Mouse (Mus musculus): Measurements from ENCODE around the gene Zrsr2. TPM values are rescaled to one million over a fixed set of nuclear protein-coding genes. Genes with fewer than 3 reads are reported as not detected.
A peak's percentile ranks its signal among the peaks of the same experiment; 100 is the strongest.

The Zrsr2 gene
- total RNA-seq (2021) = 10 to 100 TPM; 46.6 to 47.8 TPM

GRCm38 (mm10) chrX:163958467-163958875 lies at the start of gene Zrsr2:
Gene Zrsr2, minus strand, starts transcription at chrX:163958661.
- peak; percentile 33 to 49 for DNase-seq (ENCODE audit: extremely low spot score in 1 of 2, low spot score in 1 of 2)

- DNase-seq (ENCODE audit: extremely low spot score in 1 of 2, low spot score in 1 of 2) = no peak
Observed at GRCm38 (mm10) chrX:164004809-164005208, 46.3 kb upstream of the Zrsr2 start.

- no peak for DNase-seq (ENCODE audit: extremely low spot score in 1 of 2, low spot score in 1 of 2)
Observed at GRCm38 (mm10) chrX:163999848-164000247, 41.4 kb upstream of the Zrsr2 start.

- DNase-seq (ENCODE audit: extremely low spot score in 1 of 2, low spot score in 1 of 2) = no peak
Observed at GRCm38 (mm10) chrX:163996754-163997153, 38.3 kb upstream of the Zrsr2 start.

- no peak for DNase-seq (ENCODE audit: extremely low spot score in 1 of 2, low spot score in 1 of 2)
Observed at GRCm38 (mm10) chrX:163987718-163988374, 29.4 kb upstream of the Zrsr2 start.

- DNase-seq (ENCODE audit: extremely low spot score in 1 of 2, low spot score in 1 of 2) = no peak
Observed at GRCm38 (mm10) chrX:163982129-163982528, 23.7 kb upstream of the Zrsr2 start.

- DNase-seq (ENCODE audit: extremely low spot score in 1 of 2, low spot score in 1 of 2) = no peak
Observed at GRCm38 (mm10) chrX:163981500-163981899, 23.0 kb upstream of the Zrsr2 start.

GRCm38 (mm10) chrX:163981092-163981491 lies 22.6 kb upstream of the Zrsr2 start:
- no peak for DNase-seq (ENCODE audit: extremely low spot score in 1 of 2, low spot score in 1 of 2)

GRCm38 (mm10) chrX:163957803-163958466 lies 526 bp downstream of the Zrsr2 start:
- peak in 1 of 2 experiments; percentile 13 for DNase-seq (ENCODE audit: extremely low spot score in 1 of 2, low spot score in 1 of 2)

- no peak for DNase-seq (ENCODE audit: extremely low spot score in 1 of 2, low spot score in 1 of 2)
Observed at GRCm38 (mm10) chrX:163957381-163957780, 1.1 kb downstream of the Zrsr2 start.

- DNase-seq (ENCODE audit: extremely low spot score in 1 of 2, low spot score in 1 of 2) = no peak
Observed at GRCm38 (mm10) chrX:163951618-163952017, 6.8 kb downstream of the Zrsr2 start.

GRCm38 (mm10) chrX:163944381-163944780 lies 14.1 kb downstream of the Zrsr2 start:
- DNase-seq (ENCODE audit: extremely low spot score in 1 of 2, low spot score in 1 of 2) = no peak

- DNase-seq (ENCODE audit: extremely low spot score in 1 of 2, low spot score in 1 of 2) = peak in 1 of 2 experiments; percentile 21
Observed at GRCm38 (mm10) chrX:163938587-163938986, 19.9 kb downstream of the Zrsr2 start.

GRCm38 (mm10) chrX:163934731-163935130 lies 23.7 kb downstream of the Zrsr2 start:
- no peak for DNase-seq (ENCODE audit: extremely low spot score in 1 of 2, low spot score in 1 of 2)

GRCm38 (mm10) chrX:163929550-163929949 lies 28.9 kb downstream of the Zrsr2 start:
- no peak for DNase-seq (ENCODE audit: extremely low spot score in 1 of 2, low spot score in 1 of 2)

- DNase-seq (ENCODE audit: extremely low spot score in 1 of 2, low spot score in 1 of 2) = no peak
Observed at GRCm38 (mm10) chrX:163912791-163913190, 45.7 kb downstream of the Zrsr2 start.

GRCm38 (mm10) chrX:163909381-163909780 lies 49.1 kb downstream of the Zrsr2 start:
- DNase-seq (ENCODE audit: extremely low spot score in 1 of 2, low spot score in 1 of 2) = peak; percentile 5 to 31

- peak; percentile 74 to 75 for DNase-seq (ENCODE audit: extremely low spot score in 1 of 2, low spot score in 1 of 2)
Observed at GRCm38 (mm10) chrX:163908337-163909250, 49.9 kb downstream of the Zrsr2 start, which contains the start of gene Ap1s2. Gene Ap1s2, plus strand, starts transcription at chrX:163909017.

- DNase-seq (ENCODE audit: extremely low spot score in 1 of 2, low spot score in 1 of 2) = no peak
Observed at GRCm38 (mm10) chrX:163908003-163908336, 50.5 kb downstream of the Zrsr2 start.

- no peak for DNase-seq (ENCODE audit: extremely low spot score in 1 of 2, low spot score in 1 of 2)
Observed at GRCm38 (mm10) chrX:163906861-163907260, 51.6 kb downstream of the Zrsr2 start.

- DNase-seq (ENCODE audit: extremely low spot score in 1 of 2, low spot score in 1 of 2) = no peak
Observed at GRCm38 (mm10) chrX:163899431-163900020, 58.9 kb downstream of the Zrsr2 start.
